Mouse (Mus musculus) kidney, adult 2 months (tissue): ENCODE results near the gene Kpna7.

ENCODE experiments used
- CTCF ChIP-seq: fragments of 200-500 bp; conservative IDR thresholded peaks from 2 replicates; pipeline ENCODE4 v1.5.1; 2011; ENCODE audit warnings: low read depth, mild to moderate bottlenecking, control low read depth, low read length, moderate library complexity, mixed read lengths; ENCODE audit not compliant: insufficient read depth, insufficient read length
- POLR2A ChIP-seq: fragments of 200-500 bp; IDR thresholded peaks from one replicate; pipeline ENCODE4 v1.6.1; 2011; ENCODE audit warnings: low read depth, low read length, control low read depth

DNA sequence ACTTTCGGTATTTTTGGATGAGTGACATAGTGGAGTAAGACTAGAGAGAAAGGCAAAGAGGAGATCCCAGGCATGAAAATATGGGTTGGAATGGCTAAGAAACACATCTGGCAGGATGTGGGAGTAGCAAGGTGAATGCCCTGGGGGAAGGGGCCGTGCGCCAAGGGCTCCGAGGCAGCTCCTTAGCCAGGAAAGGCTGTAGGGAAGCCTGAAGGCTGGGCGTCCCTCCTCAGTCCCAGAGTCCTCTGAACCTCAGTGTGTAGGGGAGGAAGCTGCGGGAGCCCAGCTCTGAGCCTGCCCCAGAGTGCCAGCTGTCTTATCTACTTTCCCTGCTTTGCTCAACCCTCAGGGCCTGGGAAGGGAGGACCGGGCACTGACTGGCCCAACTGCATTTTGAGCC, 37.1 kb upstream of the Kpna7 start:
- TF ChIP-seq CTCF (no peak), POLR2A (no peak)
